Mouse (Mus musculus) testis, postnatal 14 days (tissue): ENCODE data around the gene Nlrp5.
"Not testable (repeated sequence)": the region's sequence is repeated elsewhere in the genome, so short reads cannot be mapped to it uniquely, and the experiment has no call there.

Experiments
- DNase-seq: peaks from one replicate; pipeline ENCODE4 v3.0.0; 2021; ENCODE audit warnings: low spot score

Gene Nlrp5

GRCm38 (mm10) chr7:23385589-23385988, at the start of gene Nlrp5:
Gene Nlrp5, plus strand, starts transcription at chr7:23385889.
- DNase-seq: no peak

- not testable (repeated sequence) for DNase-seq
Observed at GRCm38 (mm10) chr7:23358311-23358710, 27.4 kb upstream of the Nlrp5 start.

GRCm38 (mm10) chr7:23470201-23470600, 84.5 kb downstream of the Nlrp5 start:
- DNase-seq: not testable (repeated sequence)

- not testable (repeated sequence) for DNase-seq
Observed at GRCm38 (mm10) chr7:23470832-23471231, 85.1 kb downstream of the Nlrp5 start.

GRCm38 (mm10) chr7:23472886-23473285, 87.2 kb downstream of the Nlrp5 start:
- DNase-seq: not testable (repeated sequence)
